Mouse (Mus musculus) cerebellum, adult 11-12 months (tissue): ENCODE results near the gene Uba5.
A peak's percentile ranks its signal among the peaks of the same experiment; 100 is the strongest.

Source experiments
- DNase-seq: peaks from one replicate; pipeline ENCODE4 v3.0.0; 2022

Uba5 gene

DNA sequence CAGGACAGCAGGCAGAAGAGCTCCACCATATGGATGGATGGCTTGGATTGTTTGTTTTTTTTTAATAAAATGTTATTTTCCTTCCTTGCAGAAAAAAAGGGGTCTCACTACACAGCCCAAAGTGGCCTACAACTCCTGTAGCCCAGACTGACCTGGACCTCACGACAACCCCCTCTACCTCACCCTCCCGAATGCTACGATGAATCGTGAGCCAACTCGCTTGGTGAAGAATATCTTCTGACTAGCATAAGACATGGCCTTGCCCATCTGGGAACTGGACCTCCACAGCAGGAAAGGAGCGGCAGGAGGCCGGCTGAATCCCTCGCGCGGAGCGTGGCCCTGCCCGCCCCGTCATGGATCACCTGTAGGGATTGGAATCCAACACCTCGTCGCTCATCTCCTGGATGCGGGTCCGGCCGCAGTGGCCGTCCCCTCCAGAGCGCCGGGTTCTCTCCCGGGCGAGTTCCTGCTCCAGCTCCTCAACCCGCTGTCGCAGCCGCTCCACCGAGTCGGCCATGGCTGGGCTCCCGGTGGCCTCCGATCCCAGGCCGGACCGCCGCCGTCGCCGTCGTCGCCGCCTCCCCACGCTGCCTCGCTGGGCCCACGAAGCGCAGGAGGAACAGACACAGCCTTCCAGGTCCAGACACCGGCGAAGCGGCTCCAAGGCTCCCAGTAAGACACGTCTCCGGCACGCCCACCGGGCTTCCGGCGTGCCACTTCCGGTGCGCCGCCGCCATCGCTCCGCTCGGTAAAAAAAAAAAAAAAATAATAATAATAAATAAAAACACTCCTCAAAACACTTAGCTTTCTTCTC is at the start of gene Uba5:
Gene Uba5 (minus strand): TSS at position 705 of the 814 bp plus-strand sequence.
- DNase-seq = peak; percentile 74

DNA sequence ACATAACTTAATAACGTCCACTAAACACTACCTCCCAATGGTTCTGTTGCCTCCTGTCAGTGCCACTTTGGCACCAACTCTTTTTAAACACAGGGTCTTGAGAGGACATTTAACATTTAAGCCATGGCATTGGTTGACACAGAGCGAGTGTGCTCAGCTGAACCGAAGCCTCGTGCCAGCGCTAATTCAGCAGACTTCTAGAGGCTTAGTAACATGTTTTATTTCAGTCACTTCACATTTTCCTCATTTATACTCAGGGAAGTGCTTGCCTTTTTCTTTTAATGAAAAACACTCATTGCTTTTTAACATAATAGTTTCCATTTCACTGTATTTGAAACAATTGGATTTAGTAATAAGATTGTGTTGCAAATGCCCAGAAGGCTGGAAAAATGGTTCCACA is 46.2 kb upstream of the Uba5 start:
- DNase-seq = no peak

DNA sequence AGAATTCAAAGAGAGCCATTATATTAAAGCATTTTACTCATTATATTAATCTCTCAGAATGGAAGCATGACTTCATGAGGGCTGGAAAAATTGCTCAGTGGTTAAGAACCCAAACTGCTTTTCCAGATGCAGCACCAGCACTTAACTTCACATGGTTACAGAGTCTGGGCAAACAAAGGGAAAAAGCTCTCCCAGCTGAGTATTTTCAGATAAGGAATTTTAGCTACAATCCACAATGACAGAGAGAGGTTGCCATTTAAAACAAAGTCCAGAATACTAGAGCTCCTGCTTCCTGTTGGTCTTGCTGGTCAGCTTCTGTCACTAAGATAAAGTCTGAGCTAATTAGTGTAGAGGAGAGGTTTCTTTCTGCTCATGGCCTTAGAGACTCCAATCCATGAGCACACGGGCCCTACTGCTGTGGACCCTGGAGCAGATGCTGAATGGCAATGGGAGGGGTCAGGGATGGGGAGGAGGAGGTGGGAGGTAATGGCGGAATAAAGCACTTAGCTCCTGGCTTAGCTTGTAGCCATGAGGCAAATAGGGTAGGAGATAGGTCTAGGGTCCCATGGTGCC is 45.7 kb upstream of the Uba5 start:
- DNase-seq = no peak

DNA sequence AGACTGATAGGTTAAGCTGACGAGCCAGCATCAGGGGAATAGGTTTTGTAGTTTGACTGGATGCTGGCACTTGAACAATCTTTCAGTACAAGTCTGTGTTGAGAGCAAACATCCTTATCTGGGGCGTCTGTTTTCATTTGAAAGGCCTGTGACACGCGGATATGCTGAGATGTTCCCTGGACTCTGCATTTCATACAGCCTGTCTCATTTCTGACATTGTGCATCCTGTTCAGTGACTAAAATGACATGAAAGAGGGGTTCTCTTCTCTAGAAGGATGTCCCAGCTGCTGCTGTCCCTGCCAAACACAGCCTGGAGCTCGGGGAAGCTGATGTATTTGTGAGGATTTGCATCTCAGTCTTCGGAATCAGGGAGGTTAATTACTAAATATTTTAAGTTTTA is 44.5 kb upstream of the Uba5 start:
- no peak for DNase-seq

DNA sequence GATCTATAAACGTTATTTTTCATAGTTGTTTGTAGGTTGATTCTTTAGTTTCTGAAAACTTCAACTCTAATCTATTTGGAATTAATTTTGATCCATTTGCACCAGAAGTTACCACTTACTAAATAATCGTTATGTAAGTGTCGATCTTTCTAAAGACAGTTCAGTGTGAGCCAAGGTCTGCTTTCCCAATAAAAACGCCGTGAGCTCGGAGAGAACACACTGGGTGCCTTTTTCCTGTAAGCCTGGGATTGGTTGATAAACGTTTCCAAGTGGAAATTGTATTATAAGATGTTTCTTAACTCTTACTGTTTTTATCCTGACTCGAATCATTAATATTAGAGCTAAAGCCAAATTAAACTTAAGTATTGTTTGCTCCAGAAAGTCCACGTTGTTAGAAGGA is 44.0 kb upstream of the Uba5 start:
- DNase-seq = no peak

DNA sequence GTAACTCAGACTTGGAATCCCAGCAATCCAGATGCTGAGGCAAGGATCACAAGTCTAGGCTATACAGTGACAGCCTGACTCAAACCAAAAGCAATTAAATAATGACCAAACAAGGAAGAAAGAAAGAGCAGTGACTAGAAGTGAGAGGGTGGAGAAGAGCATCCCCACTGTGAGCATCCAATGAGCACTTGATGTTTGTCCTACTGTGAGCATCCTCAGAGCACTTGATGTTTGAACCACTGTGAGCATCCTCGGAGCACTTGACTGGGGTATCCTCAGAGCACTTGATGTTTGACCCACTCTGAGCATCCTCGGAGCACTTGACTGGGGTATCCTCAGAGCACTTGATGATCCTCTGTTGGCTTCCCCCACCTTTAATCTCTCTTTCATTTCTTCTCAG is 42.1 kb upstream of the Uba5 start:
- DNase-seq = no peak

DNA sequence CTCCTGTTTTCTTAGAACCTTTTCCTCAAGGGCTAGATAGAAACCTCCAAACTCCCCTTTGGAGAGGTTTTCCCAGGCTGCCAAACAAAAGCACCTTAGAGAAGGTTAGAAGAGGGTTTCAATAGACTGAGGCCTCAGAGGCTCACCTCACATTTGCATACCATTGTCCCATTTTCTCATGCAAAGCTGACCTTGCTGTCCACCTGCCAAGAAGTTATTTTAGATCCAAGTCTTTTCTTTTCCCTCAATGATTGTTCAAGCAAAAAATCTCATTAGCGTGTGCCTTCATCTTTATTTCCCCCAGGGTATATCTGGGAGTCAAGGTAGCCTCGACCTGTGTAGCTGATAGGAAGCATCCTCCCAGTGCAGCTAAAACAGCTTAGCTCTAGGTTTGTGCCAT is 40.0 kb upstream of the Uba5 start:
- no peak for DNase-seq

DNA sequence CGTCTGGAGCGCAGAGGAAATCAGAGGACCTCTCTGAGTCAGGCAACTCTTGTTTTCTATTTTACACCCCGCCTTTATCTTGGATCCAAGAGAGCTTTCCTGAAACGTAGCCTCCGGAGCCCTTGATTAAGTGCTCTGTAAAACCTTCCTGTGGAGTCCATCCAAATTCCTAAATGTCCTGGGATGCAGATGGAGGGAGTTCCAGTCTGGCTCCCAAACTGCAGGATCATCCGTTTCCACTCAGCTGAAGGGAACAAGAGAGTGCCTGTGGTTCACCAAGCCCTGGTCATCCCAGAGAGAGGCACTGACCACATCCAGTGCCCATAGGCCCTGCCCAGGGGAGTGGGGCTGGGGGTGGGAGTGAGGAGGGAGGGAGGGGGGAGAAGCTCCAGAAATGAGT is 39.4 kb upstream of the Uba5 start:
- no peak for DNase-seq

DNA sequence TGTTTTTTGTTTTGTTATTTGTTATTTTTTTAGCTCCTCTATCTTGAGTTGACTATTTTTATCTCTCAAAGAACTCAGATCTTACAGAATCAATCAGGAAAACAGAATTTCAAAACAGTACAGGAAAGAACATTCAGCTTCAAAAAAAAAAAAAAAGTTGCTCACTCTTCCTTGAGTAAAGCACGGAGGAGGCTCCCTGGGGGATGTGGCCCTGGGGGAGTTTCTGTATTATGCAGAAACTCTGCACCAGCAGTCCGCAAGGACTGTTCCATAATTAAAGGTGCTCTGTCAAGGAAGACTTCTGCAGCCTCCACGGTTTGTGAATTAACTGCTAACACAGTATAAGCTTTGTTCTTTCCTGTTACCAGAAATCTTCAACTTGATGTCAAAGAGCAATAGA is 38.5 kb upstream of the Uba5 start:
- no peak for DNase-seq

DNA sequence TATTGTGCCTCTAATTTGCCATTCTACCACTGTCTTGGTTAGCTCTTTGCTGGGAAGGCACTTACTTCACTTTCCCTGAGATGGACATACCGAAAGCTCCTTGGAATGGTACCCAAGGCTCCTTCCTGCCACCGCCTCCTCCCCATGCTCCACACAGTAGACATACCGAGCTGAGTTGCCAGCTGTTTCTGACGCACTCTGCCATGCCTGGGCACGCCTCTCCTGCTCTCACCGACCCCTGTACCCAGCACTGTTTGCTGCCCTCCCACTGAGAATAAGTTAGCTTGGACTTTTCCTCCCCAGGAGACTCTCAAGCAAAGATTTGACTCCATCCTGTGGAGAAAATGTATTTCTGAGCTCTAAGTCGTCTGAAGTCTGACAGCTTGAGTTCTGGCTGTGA is 37.9 kb upstream of the Uba5 start:
- DNase-seq = no peak

DNA sequence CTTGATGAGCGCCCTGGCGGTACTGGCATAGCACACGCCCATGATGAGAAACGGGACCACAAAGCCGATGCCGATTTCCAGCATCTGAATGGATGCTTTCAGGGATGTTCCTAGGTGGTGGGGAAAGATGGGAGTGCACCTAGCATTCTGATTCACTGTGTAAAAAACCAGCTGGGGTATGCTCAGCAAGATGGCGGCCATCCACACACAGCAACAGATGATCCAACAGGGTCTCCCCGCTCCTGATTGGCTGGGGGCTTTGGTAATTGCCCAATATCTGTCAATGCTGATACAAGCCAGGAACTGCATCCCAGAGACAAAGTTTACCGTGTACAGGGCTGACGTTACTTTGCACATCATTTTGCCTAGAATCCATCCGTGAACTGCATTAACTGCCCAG is 36.1 kb upstream of the Uba5 start:
- DNase-seq = no peak

DNA sequence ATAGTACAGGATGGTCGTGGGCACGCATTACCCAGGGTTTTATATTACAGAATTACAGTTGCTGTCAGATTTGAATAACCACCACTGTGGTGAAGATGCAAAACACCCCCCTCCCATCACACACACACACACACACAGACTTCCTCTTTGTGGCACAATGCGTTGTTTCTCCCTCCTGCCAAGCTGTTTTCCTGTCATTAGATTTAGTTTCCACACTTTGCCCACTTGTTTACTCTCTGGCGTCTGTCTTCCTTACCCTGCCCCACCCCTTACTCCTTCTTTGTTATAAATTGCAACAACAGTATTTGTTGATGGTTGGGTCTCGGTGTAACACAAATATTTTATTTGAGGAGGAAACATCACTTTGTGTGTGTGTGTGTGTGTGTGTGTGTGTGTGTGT is 35.3 kb upstream of the Uba5 start:
- no peak for DNase-seq

DNA sequence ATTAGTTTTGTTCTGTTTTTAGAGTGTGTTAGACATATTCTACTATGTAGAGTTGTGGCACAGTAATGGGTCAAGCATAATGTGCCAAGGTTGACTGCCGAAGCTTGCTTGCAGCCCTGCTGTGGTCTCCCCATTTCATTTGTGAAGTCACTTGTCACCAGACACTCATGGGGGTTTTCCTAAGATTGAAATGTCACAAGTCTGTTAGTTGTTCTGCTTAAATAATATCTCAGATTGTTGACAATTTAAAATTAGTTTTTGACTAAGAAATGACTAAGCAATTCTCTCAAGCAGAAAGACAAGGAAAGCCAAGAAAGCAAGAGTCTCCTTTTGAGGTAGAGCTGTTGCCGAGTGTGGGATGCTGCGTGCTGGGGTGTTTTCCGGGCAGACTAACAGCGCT is 30.0 kb upstream of the Uba5 start:
- DNase-seq = no peak

DNA sequence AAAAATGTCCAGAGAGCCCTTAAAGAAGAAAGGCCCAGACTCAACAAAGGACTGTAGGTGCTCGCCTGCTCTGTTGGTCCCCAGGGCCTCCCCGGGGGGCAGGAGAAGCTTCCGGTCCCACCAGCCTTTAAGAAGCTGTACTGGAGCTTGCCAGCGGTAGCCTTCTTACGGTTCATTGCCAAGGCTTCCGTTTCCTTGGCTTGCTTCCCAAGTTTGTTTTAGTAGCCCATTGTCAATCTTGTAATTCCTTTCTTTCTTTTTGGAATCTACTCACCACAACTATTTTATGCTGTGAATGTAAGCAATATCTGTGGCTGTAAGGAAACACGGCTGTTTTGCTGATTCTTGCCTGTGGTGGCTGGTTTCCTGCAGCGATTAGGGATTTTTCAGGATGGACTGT is 25.6 kb upstream of the Uba5 start:
- DNase-seq = no peak

DNA sequence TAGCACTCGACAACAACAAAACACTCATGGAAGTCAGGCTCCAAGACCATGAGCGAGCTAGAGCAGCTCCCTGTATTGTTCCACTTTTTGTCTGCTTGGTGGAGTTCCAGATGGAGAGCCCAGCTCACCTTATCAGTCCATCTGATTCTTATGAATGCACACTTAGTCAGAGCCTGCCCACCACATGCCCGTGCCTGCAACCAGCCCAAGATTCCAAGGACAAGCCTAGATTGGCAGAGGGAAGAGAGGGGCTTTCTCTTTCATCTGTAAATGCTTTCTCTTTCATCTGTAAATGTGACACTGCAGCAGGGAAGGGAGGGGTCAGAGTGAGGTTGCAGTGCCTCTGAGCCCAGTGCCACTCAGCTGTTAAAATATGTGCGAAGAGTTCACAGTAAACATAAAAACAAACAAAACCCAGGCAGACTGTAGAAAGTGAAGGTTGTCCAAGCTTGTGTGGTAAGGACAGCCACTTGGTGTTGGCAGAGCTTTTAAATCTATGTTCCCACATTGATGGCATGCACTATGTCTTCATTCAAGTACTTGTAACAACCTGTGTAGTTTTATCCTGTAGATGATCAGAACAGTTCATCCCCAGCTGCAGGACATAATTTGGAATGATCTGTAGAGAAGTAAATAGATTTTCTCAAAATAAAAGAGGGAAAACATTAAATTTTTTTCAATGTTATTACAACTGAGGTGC is 22.9 kb upstream of the Uba5 start:
- no peak for DNase-seq

DNA sequence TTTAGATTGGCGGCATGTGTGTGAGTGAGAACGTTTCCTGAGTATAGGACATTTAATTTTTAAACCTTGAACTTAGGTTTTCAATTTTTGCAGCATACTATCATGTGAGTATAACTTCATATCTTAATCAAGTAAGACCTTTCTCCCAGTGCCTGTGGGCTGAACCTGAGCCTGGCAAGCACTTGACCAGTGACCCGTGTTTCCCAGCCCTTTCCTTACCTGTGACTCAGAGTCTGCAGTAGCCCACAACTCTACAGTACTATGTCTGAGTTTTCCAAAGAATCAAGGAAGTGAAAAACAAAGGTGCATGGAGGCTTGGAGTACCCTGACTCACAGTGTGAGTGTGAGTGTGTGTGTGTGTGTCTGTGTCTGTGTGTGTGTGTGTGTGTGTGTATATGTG is 17.1 kb upstream of the Uba5 start:
- no peak for DNase-seq

DNA sequence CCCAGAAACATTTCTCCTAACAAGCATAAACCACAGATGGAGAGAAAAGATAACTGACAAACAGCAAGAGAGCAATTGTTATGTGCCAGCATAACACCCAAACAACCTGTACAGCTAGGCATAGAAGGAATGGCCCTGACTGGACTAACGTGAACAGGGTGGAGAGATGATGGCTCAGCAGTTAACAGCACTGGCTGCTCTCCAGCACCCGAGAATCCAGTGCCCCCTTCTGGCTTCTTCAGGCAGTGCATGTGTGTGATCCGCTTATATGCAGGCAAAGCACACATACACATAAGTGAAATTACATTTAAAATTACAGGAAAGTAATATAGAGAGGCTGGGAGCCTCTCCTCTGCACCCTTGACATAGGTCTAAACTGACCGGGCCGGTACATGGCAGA is 16.4 kb upstream of the Uba5 start:
- no peak for DNase-seq

DNA sequence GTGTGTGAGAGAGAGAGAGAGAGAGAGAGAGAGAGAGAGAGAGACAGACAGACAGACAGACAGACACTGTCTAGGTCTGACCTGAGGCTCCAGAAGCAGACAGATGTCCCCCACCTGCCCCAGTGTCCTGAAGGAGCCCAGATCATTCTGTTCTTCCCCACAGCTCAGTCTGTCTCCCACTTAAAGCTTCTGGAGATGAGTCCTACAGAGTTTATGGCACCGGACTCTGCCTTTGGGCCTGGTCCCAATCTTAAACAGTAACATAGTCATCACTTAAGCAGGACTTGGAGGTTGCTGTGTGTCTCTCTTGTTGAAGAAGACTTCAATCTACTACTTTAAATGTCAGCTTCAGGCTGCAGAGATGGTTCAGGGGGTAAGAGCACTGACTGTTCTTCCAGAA is 15.8 kb upstream of the Uba5 start:
- DNase-seq = no peak

DNA sequence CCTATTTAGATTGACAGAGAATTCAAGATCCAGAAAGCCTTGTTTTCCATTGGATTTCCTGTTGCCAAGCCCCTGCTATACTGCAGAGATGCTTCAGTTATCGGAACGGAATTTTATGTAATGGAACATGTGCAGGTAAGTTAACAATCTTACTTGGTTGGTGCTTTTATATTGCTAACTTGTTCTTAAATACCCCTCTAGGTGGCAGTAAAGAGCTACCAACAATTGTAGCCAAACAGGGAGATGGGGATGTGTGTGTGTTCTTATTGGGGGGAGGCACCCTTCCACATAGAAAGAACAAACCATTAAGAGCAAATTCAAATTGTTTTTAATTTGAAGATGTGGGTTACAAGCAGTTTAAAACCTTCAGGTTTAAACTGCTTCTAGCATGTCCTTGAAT is 12.9 kb upstream of the Uba5 start:
- no peak for DNase-seq

DNA sequence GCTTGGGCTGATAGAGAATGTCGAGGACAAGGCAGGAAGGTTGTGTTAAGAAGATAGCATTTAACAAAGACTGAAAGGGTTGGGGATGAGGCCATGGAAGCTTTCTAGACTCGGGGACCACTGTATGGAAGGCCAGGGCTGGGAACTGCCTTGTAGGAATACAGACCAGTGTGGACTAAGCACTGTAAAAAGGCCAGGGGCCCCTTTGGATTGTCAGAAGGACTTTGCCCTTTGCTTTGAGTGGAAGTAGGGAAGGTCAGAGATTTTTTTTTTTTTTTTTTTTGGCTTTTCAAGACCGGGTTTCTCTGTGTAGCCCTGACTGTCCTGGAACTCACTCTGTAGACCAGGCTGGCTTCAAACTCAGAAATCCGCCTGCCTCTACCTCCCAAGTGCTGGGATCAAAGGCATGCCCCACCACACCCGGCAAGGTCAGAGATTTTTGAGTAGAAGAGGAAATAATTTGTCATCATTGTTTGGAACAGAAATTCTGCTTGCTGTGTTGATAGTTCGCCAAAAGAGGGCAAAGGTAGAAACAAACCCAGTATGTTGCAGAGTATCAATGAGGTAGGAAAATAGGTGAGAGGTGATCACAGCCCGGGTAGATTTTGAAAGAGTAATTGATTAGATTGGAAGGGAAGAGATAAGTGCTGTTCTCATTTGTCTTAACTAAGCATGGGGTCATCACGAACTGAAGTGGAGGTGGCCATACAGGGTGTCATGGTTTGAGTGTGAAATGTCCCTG is 8.1 kb upstream of the Uba5 start:
- no peak for DNase-seq

DNA sequence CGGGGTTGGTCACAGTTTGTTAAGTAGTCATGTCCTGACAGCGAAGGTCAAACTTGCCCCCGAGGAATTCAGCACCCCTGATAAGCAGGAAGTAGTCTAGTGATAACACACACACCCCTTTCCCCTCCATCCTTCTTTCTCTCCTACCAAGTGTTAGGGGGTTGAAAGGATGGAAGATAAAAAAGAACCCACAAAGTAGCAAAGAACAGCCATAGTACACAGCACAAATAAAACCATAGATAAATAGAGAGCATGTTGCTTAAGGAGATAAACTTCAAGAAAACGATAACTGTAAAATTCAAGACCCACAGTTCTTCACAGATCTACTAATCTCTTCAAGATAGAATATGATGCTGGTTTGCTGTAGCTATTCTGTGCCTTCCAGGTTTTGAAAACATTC is 7.3 kb upstream of the Uba5 start:
- no peak for DNase-seq

DNA sequence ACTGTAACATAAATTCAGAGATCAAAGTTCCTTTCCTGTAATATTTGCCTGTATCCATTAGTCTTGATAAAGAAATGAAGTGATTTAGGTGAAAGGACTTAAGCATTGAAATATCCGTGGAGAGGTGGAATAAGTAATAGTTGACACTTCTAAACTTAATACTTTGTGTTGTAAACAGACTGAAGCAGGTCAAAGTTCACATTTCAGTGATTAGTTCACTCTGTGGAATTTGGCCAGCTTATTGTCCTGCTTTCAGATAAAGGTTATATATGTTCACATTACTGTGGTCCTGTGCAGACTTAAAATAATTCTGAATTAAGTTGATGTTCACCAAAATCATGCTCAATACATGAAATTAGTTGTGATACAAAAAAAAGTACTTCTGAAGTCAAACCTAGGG is 1.6 kb upstream of the Uba5 start:
- DNase-seq = no peak

DNA sequence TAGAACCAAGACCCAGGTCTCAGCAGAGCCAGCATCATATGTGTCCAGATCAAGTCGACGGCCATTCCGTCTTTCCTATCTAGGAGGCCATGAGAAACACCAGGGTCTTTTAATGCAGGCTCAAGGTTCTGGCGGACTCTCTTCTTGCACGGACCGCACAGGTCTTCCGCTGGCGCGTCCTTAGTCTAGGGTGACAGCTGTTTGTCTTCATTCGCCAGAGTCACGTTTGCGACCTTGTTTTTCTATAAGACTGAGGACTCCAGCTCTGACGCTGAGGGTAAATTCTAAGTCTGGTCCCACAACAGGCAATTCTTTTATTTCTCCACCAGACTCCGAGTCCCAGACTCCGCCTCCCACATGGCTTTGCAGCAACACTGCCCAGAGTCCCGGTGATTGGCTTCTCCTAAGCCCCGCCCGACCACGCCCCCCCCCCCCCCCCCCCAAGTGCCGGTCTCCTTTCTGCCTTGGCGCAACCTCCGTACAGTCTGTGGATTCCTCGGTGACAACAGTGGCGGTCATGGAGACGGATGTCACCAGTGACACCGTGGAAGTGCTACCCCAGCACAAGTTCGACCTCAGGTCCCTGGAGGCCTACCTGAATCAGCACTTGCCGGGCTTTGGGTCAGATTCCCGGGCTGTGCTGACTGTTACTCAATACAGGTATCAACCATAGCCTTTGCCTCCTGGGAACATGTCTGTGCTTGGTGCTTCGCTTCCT is 469 bp upstream of the Uba5 start, which contains the start of gene Acad11:
Gene Acad11 (plus strand): TSS at position 134 of the 718 bp plus-strand sequence.
- peak; percentile 87 for DNase-seq
